Mouse (Mus musculus): ENCODE data around the gene Cmip.

DNA sequence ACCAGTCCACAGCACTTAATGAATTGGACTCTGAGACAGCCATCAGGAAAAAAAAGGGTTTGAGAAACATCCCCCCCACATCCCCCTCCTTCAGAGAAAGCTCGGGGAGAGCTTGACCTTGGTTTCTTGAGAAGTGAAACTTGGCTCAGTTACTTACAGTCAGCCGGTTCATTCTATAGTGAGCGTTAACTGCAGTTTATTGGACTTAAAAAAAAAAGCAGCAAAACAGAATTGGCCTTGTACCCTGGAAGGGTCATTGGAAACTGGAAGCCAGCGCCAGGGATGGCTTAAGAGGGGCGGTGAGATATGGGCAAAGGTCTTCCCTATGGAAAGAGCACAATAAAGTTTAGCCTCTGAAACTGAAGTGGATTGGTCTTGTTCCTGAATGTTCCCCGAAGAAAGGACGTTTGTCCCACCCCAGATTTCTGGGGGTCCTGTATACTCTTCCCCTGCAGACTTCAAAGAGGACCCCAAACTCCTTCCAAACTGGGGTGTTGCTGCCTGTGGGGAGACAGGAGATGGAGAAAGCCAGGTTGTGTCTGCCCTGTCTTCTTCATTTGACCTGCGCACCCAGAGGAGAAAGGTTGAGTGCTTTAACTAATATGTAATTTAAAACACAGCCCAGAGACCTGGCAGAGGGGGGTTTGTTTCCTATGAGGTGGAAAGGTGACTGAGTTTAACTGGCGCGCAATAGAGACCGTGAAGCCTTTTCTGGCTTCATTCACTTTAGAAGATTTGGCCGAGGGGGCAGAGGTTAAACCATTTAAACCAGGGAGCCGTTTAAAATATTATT is 51.6 kb downstream of the Cmip start:
- TF ChIP-seq POLR2A (IDR thresholded peaks at IDR 0.05; ENCODE audit: borderline replicate concordance, control insufficient read depth, low read depth, low read length) (no peak), CTCF (IDR thresholded peaks at IDR 0.05; ENCODE audit: control insufficient read depth, insufficient read depth, low read length) (no peak)

Measured in bone marrow, adult 2 months (tissue).